Mouse (Mus musculus) myocyte (in vitro differentiated cells): ENCODE results near the gene Pxmp4.

Experiments
- POLR2A ChIP-seq: IDR thresholded peaks from one replicate; pipeline ENCODE4 v1.6.1; 2011; ENCODE audit warnings: low read depth, mild to moderate bottlenecking, control low read depth, moderate library complexity; ENCODE audit not compliant: insufficient read length
- USF1 ChIP-seq: IDR thresholded peaks from one replicate; pipeline ENCODE4 v1.6.1; 2011; ENCODE audit warnings: low read depth, mild to moderate bottlenecking, control low read depth, moderate library complexity

- no peak for TF ChIP-seq USF1
- no peak for TF ChIP-seq POLR2A
These were observed 11.5 kb upstream of the Pxmp4 start for GRCm38 (mm10) chr2:154614841-154615576.
